Mouse (Mus musculus): ENCODE results near the gene Ccnk. TPM values are rescaled to one million over a fixed set of nuclear protein-coding genes. Genes with fewer than 3 reads are reported as not detected.

Ccnk gene
- 29.0 TPM for polyA plus RNA-seq (2014; fragmentation: Illumina TruSeq; extraction: RNeasy Lipid Tissue Mini Kit (QIAGEN cat#74804); ENCODE audit: low read depth, low replicate concordance)

GRCm38 (mm10) chr12:108179321-108180266 lies at the start of gene Ccnk:
Ccnk (plus strand) TSS chr12:108179579.

GRCm38 (mm10) chr12:108179246-108179320 lies 296 bp upstream of the Ccnk start, which contains the start of gene Setd3:
Setd3 (minus strand) TSS chr12:108179314.

Other genes with a start within 250 kb of the Ccnk start
- gene Bcl11b, start 176.0 kb upstream of the Ccnk start, polyA plus RNA-seq (2014; fragmentation: Illumina TruSeq; extraction: RNeasy Lipid Tissue Mini Kit (QIAGEN cat#74804); ENCODE audit: low read depth, low replicate concordance) = 0.86 TPM
- 107 TPM for gene Setd3, start 265 bp upstream of the Ccnk start, polyA plus RNA-seq (2014; fragmentation: Illumina TruSeq; extraction: RNeasy Lipid Tissue Mini Kit (QIAGEN cat#74804); ENCODE audit: low read depth, low replicate concordance)
- gene Ccdc85c, start 95.8 kb downstream of the Ccnk start, polyA plus RNA-seq (2014; fragmentation: Illumina TruSeq; extraction: RNeasy Lipid Tissue Mini Kit (QIAGEN cat#74804); ENCODE audit: low read depth, low replicate concordance) = 9.0 TPM
- gene Hhipl1, start 126.7 kb downstream of the Ccnk start, polyA plus RNA-seq (2014; fragmentation: Illumina TruSeq; extraction: RNeasy Lipid Tissue Mini Kit (QIAGEN cat#74804); ENCODE audit: low read depth, low replicate concordance) = 1.5 TPM
- gene Cyp46a1, start 154.8 kb downstream of the Ccnk start, polyA plus RNA-seq (2014; fragmentation: Illumina TruSeq; extraction: RNeasy Lipid Tissue Mini Kit (QIAGEN cat#74804); ENCODE audit: low read depth, low replicate concordance) = 4.2 TPM
- 23.8 TPM for gene Eml1, start 191.4 kb downstream of the Ccnk start, polyA plus RNA-seq (2014; fragmentation: Illumina TruSeq; extraction: RNeasy Lipid Tissue Mini Kit (QIAGEN cat#74804); ENCODE audit: low read depth, low replicate concordance)